Mouse (Mus musculus) MEL (cell line): ENCODE measurements at regions not wholly inside any gene's neighbourhood (a gene's known extent, or its start where the extent isn't known, plus 50 kb on each side); places are given as distances from the start of the nearest gene placed in this dataset.

Source experiments
- DNase-seq: peaks from one replicate; pipeline ENCODE4 v3.0.0; 2011; ENCODE audit warnings: low read depth, low spot score
- H3K27ac ChIP-seq: 2 replicates; pipeline ENCODE4 v1.5.1; 2012; ENCODE audit warnings: low read depth, mild to moderate bottlenecking, control low read depth, low read length, moderate library complexity; ENCODE audit not compliant: control insufficient read depth
- H3K27me3 ChIP-seq, 2 experiments: fragments of 150-350 bp in 1 of 2; sonication (generic) in 1 of 2; 2 replicates each; pipeline ENCODE4 v1.6.1; 2012; ENCODE audit warnings: low read length in 2 of 2, mild to moderate bottlenecking in 2 of 2, improper control_type of control experiment in 1 of 2, moderate library complexity in 1 of 2; ENCODE audit not compliant: insufficient read depth in 2 of 2, control insufficient read depth in 1 of 2
- H3K36me3 ChIP-seq, 2 experiments: 2 replicates each; pipeline ENCODE4 v1.6.1; 2012 to 2014; ENCODE audit warnings: low read length in 2 of 2, improper control_type of control experiment in 1 of 2, inconsistent platforms in 1 of 2, mild to moderate bottlenecking in 1 of 2; ENCODE audit not compliant: insufficient read depth in 2 of 2, control insufficient read depth in 1 of 2
- H3K4me1 ChIP-seq, 2 experiments: fragments of 150-350 bp in 1 of 2; sonication (generic) in 1 of 2; 2 replicates each; pipeline ENCODE4 v1.6.1; 2012; ENCODE audit warnings: low read length in 2 of 2, improper control_type of control experiment in 1 of 2, mild to moderate bottlenecking in 1 of 2; ENCODE audit not compliant: insufficient read depth in 2 of 2, control insufficient read depth in 1 of 2
- H3K4me3 ChIP-seq, 2 experiments: fragments of 150-350 bp in 1 of 2; sonication (generic) in 1 of 2; 2 replicates each; pipeline ENCODE4 v1.5.1; 2012; ENCODE audit warnings: low read depth in 2 of 2, low read length in 2 of 2, mild to moderate bottlenecking in 2 of 2, moderate library complexity in 2 of 2, control low read depth in 1 of 2, improper control_type of control experiment in 1 of 2; ENCODE audit not compliant: control insufficient read depth in 1 of 2, insufficient read depth in 1 of 2
- H3K79me2 ChIP-seq: 2 replicates; pipeline ENCODE4 v1.6.1; 2012; ENCODE audit warnings: mild to moderate bottlenecking, low read length, moderate library complexity; ENCODE audit not compliant: control insufficient read depth, poor library complexity, insufficient read depth
- H3K9ac ChIP-seq: 2 replicates; pipeline ENCODE4 v1.6.1; 2012; ENCODE audit warnings: low read depth, mild to moderate bottlenecking, control low read depth, low read length, moderate library complexity; ENCODE audit not compliant: control insufficient read depth, poor library complexity, severe bottlenecking
- H3K9me3 ChIP-seq: fragments of 150-350 bp; sonication (generic); replicated peaks from 2 replicates; pipeline ENCODE4 v1.6.1; 2012; ENCODE audit warnings: mild to moderate bottlenecking, low read length, improper control_type of control experiment, moderate library complexity; ENCODE audit not compliant: insufficient read depth
- CHD1 ChIP-seq: IDR thresholded peaks from 2 replicates; pipeline ENCODE4 v1.6.1; 2012; ENCODE audit warnings: low read depth, mild to moderate bottlenecking, inconsistent platforms, low read length, improper control_type of control experiment
- CHD2 ChIP-seq: IDR thresholded peaks from 2 replicates; pipeline ENCODE4 v1.6.1; 2011; ENCODE audit warnings: low read length, improper control_type of control experiment
- E2F4 ChIP-seq: IDR thresholded peaks from 2 replicates; pipeline ENCODE4 v1.6.1; 2011; ENCODE audit warnings: low read depth, low read length, improper control_type of control experiment, borderline replicate concordance
- ELF1 ChIP-seq: IDR thresholded peaks from 2 replicates; pipeline ENCODE4 v1.6.1; 2014; ENCODE audit warnings: low read depth, mild to moderate bottlenecking, inconsistent platforms, low read length, improper control_type of control experiment, moderate library complexity
- EP300 ChIP-seq, 2 experiments: IDR thresholded peaks; 2 replicates each; pipeline ENCODE4 v1.6.1; 2011; ENCODE audit warnings: improper control_type of control experiment in 2 of 2, low read length in 2 of 2, low read depth in 1 of 2, mild to moderate bottlenecking in 1 of 2
- ETS1 ChIP-seq: IDR thresholded peaks from 2 replicates; pipeline ENCODE4 v1.6.1; 2012; ENCODE audit warnings: low read depth, mild to moderate bottlenecking, inconsistent platforms, low read length, improper control_type of control experiment, moderate library complexity
- GATA1 ChIP-seq: IDR thresholded peaks from 2 replicates; pipeline ENCODE4 v1.6.1; 2011; ENCODE audit warnings: low read depth, low read length, improper control_type of control experiment
- JUND ChIP-seq: IDR thresholded peaks from 2 replicates; pipeline ENCODE4 v1.6.1; 2011; ENCODE audit warnings: low read depth, mild to moderate bottlenecking, improper control_type of control experiment, low read length
- KAT2A ChIP-seq: conservative IDR thresholded peaks from 2 replicates; pipeline ENCODE4 v1.6.1; 2012; ENCODE audit warnings: low read depth, low read length, improper control_type of control experiment, inconsistent platforms
- MEF2A ChIP-seq: IDR thresholded peaks from 2 replicates; pipeline ENCODE4 v1.6.1; 2014; ENCODE audit warnings: low read depth, mild to moderate bottlenecking, inconsistent platforms, low read length, improper control_type of control experiment; ENCODE audit not compliant: poor library complexity, insufficient replicate concordance, severe bottlenecking; ENCODE audit errors: extremely low read depth
- MYC ChIP-seq: IDR thresholded peaks from 2 replicates; pipeline ENCODE4 v1.6.1; 2011; ENCODE audit warnings: low read depth, mild to moderate bottlenecking, low read length, improper control_type of control experiment, moderate library complexity
- POLR2AphosphoS2 ChIP-seq: IDR thresholded peaks from 2 replicates; pipeline ENCODE4 v1.6.1; 2011; ENCODE audit warnings: low read length, improper control_type of control experiment
- POLR2AphosphoS5 ChIP-seq: IDR thresholded peaks from 2 replicates; pipeline ENCODE4 v1.6.1; 2012; ENCODE audit warnings: low read depth, borderline replicate concordance, mild to moderate bottlenecking, inconsistent platforms, low read length, moderate library complexity, mixed read lengths
- RAD21 ChIP-seq: IDR thresholded peaks from 2 replicates; pipeline ENCODE4 v1.6.1; 2011; ENCODE audit warnings: mild to moderate bottlenecking, low read depth, low read length, improper control_type of control experiment
- TAL1 ChIP-seq: IDR thresholded peaks from 2 replicates; pipeline ENCODE4 v1.6.1; 2012; ENCODE audit warnings: mild to moderate bottlenecking, inconsistent platforms, low read length, moderate library complexity, mixed read lengths
- TCF12 ChIP-seq: IDR thresholded peaks from 2 replicates; pipeline ENCODE4 v1.6.1; 2014; ENCODE audit warnings: low read depth, mild to moderate bottlenecking, inconsistent platforms, low read length, improper control_type of control experiment, moderate library complexity
- USF2 ChIP-seq, 2 experiments: IDR thresholded peaks; 2 replicates each; pipeline ENCODE4 v1.6.1; 2011 to 2012; ENCODE audit warnings: improper control_type of control experiment in 2 of 2, low read length in 2 of 2, borderline replicate concordance in 1 of 2, inconsistent platforms in 1 of 2, low read depth in 1 of 2, mild to moderate bottlenecking in 1 of 2; ENCODE audit not compliant: insufficient read depth in 1 of 2
- ZKSCAN1 ChIP-seq: IDR thresholded peaks from 2 replicates; pipeline ENCODE4 v1.6.1; 2012; ENCODE audit warnings: low read depth, mild to moderate bottlenecking, inconsistent platforms, low read length, improper control_type of control experiment, moderate library complexity
- ZNF384 ChIP-seq: IDR thresholded peaks from 2 replicates; pipeline ENCODE4 v1.6.1; 2012; ENCODE audit warnings: low read depth, mild to moderate bottlenecking, inconsistent platforms, low read length, improper control_type of control experiment

DNA sequence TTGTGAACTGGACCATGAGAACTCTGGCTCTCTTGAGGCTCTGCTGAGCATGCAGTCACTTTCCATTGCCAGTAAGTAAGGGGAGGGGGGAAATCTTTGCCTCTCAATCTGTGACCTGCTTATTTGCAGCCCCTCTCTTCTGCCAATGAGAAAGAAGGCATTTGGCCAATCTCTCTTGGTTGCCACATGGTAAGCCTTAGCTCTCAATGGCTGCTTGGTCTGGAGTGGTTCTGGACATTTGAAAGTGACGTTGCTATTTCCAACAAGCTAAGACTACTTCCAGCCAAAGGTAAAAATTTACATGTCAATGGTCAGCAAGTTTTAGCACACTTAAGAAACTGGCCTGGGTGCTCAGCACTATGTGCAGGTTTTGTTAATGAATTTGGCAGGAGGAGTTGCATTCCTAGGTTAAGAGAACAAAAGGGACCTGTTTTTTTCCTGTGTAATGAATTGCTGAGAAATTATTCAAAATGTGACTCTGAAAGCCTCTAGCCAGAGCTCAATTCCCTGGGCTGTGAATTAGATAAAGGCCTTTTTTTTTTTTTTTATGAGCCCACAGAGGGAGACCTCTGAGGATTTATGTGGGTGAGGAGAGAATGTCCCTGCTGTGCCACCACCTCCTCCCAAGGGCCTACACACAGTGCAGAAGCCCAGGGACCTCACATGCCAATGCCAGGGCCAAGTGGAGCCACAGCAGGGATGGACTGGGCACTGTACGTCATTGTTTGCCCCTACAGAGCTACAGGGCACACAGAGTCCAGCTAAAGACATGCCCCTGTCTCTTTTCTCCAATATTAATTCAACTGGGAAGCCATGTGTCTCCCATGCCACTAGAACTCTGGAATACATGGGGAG is 108.0 kb upstream of the Peli2 start:
- Histone ChIP-seq H3K4me3 (no peak overlapping the region), H3K27me3 (no peaks in the 10 kb centered on the region), H3K9me3 (no peaks in the 10 kb centered on the region), H3K36me3 (no peaks in the 10 kb centered on the region), H3K9ac (no peak overlapping the region), H3K27ac (no peak overlapping the region), H3K79me2 (no peaks in the 10 kb centered on the region), H3K4me1 (no peaks in the 10 kb centered on the region)
- no peak for TF ChIP-seq JUND
- no peak for TF ChIP-seq GATA1
- no peak for TF ChIP-seq ELF1
- no peak for TF ChIP-seq EP300 (IDR thresholded peaks at IDR 0.05; ENCODE audit: low read depth in 1 of 2, low read length in 2 of 2)
- TF ChIP-seq ZKSCAN1: no peak
- no peak for TF ChIP-seq RAD21
- no peak for TF ChIP-seq CHD1
- no peak for TF ChIP-seq ETS1
- DNase-seq: no peak

DNA sequence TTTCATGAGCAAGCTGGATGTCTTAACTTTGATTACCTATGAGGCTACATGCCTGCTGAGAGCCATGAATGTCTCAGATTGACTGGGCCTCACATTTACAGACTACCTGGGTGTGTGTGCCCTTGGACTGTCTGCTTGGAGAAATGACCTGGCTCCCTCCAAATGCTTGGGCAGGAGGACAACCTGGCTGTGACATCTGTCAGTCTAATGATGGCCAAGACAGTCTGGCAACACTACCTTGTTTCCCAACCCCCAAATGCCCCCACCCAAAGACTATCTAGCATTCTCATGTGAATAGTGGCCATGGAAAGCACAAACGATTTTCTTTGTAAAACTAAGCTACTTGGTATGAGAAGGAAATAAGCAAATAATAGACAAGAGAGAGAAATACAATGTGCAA is 107.2 kb upstream of the Peli2 start:
- Histone ChIP-seq H3K9ac (no peak overlapping the region), H3K36me3 (no peaks in the 10 kb centered on the region), H3K27me3 (no peaks in the 10 kb centered on the region), H3K27ac (no peak overlapping the region), H3K9me3 (no peaks in the 10 kb centered on the region), H3K4me1 (no peaks in the 10 kb centered on the region), H3K4me3 (no peak overlapping the region), H3K79me2 (no peaks in the 10 kb centered on the region)
- TF ChIP-seq RAD21 (no peak), CHD2 (no peak), TCF12 (no peak), E2F4 (no peak), CHD1 (no peak)
- no peak for DNase-seq

DNA sequence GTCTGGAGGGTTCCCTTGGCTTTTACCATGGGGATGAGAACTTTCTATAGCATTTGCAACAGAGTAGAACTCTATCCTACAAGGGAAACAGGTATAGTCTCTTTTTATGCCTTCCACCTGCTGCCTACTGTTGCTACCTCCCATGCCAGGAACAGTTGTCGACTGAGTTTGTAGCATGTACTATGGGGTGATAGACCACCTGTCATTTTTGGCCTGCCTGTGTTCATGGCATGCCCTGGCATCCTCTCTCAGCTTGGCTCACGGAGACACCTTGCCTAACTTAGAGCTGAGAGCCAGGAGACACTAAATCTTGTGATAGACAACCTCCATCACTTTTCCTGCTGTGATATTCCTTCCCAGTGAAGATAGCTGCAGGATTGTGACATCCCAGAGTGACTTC is 105.8 kb upstream of the Peli2 start:
- H3K79me2 ChIP-seq: no peaks in the 10 kb centered on the region

More for the DNA sequence above, 105.8 kb upstream of the Peli2 start:
- no peak for DNase-seq
- H3K9ac ChIP-seq: no peak overlapping the region
- no peaks in the 10 kb centered on the region for H3K27me3 ChIP-seq
- no peak overlapping the region for H3K4me3 ChIP-seq
- H3K4me1 ChIP-seq: no peaks in the 10 kb centered on the region
- no peaks in the 10 kb centered on the region for H3K36me3 ChIP-seq
- TF ChIP-seq ZKSCAN1 (no peak), USF2 (IDR thresholded peaks at IDR 0.05; ENCODE audit: borderline replicate concordance in 1 of 2, insufficient read depth in 1 of 2, low read depth in 1 of 2, low read length in 2 of 2) (no peak), ETS1 (no peak), CHD1 (no peak), MEF2A (no peak), ZNF384 (no peak), MYC (no peak), KAT2A (no peak), POLR2AphosphoS2 (no peak), TAL1 (no peak), CHD2 (no peak), POLR2AphosphoS5 (no peak)
- no peaks in the 10 kb centered on the region for H3K9me3 ChIP-seq
- H3K27ac ChIP-seq: no peak overlapping the region
